Mouse (Mus musculus): ENCODE measurements around the gene Frrs1.
"Not testable (repeated sequence)": the region's sequence is repeated elsewhere in the genome, so short reads cannot be mapped to it uniquely, and the experiment has no call there.

Gene Frrs1

DNA sequence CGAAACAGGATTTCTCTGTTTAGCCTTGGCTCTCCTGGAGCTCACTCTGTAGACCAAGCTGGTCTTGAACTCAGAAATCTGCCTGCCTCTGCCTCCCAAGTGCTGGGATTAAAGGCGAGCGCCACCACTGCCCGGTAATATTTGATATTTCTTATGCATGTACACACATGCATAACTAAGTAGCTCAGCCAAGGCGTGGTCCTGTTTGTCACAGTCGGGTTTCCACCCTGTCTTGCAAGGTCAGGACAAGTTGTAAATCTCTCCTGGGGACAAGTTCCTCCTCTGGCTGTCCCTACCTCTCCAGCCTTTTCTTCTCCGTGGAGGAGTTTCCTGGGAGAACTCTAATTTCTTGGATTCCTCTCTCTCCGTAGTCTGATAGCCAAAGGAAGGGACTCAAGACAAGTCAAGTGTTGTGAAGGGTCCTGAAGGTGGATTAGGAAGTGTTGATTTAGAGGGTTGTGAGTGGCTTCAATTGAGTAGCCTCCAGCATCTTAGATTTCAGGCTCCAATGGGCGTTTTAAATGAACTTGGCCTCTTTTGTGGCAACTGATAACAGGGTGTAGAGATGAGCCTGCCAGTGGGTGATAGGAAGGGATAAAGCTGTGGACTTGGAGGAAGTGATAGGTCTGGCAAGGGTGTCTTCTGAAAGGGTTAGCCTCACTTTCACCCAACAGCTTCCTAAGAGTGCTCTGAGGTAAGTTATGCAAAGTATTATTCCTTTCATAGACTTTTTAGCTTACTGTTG is at the start of gene Frrs1:
Gene Frrs1, plus strand, starts transcription at position 524 of the 745 bp plus-strand sequence.
- no peak for DNase-seq

DNA sequence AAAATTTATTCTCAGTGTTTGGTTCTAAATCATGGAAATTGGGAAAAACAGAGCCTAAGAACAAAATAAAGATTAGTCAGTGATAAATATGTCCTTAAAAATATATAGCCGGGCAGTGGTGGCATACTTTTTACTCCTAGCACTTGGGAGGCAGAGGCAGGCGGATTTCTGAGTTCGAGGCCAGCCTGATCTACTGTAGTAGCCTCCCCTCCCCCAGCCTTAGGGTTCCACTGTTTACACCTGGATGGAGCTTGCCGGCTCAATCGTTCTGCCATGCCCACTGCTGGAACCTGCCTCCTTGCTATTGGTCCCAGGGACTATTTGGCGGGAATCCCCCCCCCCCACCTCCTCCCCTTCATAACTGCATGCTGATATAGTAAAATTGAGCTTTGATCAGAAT is 48.9 kb upstream of the Frrs1 start:
- not testable (repeated sequence) for DNase-seq

DNA sequence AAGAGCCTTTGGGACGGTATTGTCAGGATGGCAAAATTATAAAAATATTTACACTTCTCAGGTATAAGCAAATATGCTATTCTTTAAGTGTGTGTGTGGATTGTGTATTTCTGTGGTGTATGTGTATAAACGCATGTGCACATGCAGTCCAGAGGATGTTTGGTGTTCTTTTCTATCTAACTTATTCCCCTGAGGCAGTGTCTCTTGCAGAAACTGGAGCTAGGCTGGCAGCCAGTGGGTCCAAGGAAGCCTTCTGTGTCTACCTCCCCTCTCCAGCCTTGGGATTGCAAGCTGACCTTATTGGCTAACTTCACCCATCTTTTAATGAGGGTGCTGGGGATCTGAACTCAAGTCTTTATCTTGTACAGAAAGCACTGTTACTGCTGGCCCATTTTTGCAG is 46.3 kb upstream of the Frrs1 start:
- no peak for DNase-seq

DNA sequence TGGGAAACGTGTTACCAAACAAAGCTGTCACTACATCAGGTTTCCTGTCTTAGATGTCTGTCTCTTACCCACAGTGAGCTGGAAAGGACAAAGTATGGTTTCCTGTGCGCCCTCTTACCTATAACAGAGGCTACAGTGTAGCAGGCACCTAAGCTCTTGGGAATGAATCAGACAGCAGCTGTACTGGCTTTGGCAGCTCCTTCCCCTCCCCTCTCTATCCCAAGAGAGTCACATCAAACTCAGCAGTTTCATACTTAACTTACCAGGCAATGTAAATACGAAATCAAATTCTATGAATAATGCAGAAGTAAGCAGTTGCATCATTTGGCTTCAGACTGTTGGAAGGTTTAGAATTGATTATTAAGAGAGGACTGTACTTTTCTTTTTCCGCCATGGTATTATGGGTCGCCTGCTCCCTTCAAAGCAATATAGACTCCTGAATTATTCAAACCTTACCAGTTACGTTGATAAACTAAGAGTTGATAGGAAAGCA is 43.9 kb upstream of the Frrs1 start:
- no peak for DNase-seq

DNA sequence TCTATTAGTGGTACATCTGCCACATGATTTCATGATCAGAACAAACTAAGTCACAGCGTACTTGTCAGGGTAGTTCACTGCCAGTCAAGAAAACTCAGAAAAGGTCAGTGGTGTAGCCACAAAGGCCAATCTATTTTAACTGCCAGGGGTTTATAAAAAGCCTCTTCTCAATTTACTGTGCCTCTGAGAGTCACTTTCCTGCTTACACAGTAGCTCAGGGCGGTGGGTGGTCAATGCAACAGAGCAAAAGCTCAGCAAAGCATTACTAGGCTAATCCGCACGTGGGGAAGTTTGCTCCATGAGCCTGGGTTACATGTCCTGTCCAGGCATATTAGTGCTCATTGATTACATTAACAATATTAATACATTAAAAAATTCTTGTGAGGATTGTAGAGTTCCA is 43.3 kb upstream of the Frrs1 start:
- no peak for DNase-seq

DNA sequence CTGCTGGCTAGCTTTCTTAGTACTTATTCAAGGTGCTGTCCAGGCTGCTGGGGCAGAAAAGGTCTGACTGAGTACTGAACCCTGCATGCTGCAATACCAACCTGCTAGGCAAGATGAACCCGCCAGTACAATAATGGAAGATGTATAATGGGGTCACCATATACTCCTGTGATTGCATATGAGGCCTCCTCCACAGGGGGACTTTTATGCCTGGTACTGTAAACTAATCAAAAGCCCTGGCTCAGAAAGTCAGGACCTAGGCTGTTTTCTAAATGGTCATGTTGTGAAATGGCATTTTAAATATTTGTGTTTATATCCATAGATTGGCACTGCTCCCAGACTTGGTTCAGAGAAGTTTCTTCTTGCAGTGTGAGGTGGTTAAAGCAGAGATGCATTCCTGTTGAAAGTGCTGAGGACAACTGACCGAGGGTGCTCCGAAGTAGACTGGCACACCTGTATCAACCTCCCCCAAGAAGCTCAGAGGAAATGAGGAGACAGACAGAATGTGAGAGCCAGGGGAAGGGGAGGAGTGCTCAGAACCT is 42.5 kb upstream of the Frrs1 start:
- no peak for DNase-seq

DNA sequence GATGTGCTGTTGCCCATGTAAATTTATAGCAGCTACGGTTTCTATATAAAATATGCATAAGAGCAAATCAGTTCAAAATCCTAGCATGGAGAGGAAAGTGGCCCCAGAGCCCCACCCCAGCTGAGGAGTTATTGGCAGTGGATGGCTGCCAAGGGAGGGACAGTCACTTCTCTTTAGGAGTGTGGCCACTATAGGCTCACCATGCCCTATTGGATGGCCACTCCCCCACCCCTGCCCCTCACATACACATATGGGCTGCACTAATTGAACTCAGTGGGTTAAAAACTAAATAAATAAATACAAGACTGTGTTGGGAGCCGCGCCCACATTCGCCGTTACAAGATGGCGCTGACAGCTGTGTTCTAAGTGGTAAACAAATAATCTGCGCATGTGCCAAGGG is 42.0 kb upstream of the Frrs1 start:
- no peak for DNase-seq

DNA sequence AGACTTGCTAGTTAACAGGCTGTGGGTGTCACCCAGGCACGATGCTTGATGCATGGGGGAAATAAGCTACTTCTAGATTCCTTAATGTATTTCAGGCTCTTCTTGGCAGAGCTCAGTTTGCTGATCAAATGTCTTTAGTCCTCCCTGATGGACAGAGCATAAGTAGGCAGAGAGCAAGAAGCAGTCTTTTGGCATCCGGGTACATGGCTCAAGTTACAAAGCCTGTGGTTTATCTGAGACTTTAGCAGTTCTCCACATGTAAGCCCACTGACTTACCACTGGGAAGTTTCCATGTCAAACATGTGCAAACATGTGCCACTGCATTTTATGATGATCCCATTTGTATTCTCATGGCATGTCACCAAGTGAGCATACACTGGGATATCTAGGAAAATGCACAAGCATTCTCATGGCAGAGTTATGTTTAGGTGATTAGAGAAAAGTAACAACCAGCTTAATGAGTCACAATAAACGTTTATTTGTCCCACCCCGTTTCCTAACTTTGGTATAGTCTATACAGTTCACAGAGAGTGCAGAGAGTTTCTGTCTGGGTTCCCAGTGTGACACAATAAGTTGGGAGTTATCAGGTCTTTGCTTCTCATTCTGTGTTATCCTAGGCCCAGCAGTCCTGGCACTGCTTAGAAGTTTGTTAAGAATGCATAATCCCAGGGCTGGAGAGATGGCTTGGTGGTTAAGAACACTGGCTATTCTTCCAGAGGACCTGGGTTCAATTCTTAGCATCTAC is 32.6 kb upstream of the Frrs1 start:
- no peak for DNase-seq

DNA sequence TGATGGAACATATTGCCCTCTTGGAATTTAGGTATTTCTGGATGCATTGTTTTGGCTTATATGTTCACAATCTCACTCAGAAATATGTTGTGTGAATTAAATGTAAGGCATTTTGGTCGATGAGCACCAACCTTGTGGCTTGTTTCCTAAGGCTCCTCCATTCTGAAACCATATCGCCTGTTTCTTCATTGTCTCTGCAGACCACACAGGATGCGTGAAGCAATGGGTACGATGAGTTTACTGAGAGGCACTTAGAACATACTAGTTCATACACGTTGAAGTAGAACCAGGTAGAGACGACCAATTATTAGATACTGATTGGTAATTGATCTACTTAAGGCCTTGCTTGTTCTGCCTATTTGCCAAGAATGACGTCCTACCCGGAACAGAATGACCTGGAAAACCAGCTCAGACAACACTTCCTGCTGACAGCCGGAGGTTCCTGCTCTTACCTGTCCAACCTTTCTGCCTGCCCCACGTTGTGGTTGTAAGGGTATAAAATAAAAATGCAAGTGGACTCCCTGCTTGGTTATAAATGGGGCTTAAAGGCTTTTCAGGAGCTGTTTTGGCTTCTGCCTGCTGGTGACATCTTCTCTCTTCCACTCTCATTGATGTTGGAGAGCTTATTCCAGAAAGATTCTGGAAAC is 29.9 kb upstream of the Frrs1 start:
- no peak for DNase-seq

DNA sequence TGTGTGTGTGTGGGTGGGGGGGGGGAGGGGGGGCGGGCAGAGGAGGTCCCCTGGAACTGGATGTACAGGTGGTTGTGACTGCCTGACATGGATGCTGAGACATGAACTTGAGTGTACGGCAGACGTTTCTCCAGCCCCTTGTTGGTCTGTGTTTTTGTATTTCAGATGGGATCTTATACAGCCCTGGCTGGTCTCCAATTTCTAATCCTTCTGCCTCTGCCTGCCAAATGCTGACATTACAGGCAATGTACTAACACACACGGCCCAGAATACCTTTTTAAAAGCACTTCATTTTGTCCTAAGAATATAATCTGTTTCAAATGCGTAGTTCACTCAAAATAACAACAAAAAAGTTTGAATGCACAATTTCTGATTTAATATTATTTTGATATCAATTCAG is 27.9 kb upstream of the Frrs1 start:
- DNase-seq, result no peak

DNA sequence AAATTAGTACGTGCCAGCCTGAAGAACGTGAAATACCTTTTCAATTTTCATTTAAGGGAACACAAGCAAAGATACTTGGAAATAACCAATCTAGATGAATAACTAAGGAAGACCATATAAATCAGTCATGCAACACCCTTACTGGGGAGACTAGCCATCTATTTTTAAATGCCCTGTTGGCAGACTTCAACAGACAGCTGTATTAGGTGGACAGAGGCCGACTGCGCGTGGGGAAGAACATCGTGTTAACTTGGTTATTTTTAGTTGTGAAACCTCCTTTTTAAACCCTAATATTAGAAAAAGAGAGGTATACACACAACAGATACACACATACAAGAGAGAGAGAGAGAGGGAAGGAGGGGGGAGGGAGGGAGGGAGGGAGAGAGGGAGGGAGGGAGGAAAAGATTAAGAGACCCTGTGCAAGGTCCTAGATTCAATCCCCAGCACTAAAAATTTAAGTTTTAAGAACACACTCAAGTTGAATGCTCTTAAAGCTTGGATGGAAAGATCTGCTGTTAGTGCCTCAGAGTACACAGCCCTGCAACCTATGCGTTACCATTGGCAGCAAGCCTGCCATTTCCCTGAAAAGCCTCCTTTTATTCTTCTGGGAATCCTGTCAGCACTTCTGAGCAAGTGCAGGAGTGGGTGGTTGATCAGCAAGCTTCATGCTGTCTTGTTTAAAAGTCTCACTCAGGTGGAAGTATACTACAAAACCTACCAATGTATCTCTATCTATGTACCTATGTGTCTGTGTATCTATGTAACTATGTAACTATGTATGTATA is 26.5 kb upstream of the Frrs1 start:
- DNase-seq, result no peak

DNA sequence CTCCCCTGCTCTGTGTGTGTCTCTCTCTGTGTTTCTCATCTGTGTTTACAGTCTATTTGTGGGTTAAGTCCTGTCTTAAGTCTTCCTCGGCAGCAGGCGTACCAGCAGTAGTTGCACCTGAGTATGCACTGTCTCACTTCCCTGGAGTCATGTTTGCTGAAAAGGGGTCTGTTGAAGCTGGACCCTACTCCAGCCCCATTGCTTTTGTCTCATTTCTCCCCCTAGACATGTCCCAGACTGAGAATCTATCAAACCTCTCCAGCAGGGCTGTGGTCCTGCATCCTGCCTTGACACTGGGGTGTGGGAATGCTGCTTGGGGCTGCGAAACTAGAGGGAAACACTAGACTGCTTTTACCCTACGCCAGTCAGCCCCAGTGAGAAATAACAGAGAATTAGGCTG is 25.8 kb upstream of the Frrs1 start:
- DNase-seq, result no peak

DNA sequence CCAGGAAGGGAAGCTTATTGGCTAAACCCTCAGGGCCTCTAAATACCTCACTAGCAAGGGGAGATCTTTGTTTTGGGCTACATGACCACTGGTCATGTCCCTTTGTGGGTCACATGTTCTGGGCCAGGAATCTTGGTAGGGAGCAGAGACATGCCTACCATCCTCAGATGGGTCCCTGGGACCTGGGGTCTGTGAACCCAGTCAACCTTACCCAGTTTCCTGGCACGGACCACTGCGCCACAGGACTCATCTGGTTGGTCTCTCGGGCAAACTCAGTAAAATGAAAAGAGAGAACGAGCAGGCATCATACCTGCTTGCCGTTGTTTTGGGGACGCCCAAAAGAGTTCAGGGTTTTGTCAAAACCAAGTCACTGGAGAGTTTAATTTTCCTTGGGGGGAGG is 25.0 kb upstream of the Frrs1 start:
- no peak for DNase-seq

DNA sequence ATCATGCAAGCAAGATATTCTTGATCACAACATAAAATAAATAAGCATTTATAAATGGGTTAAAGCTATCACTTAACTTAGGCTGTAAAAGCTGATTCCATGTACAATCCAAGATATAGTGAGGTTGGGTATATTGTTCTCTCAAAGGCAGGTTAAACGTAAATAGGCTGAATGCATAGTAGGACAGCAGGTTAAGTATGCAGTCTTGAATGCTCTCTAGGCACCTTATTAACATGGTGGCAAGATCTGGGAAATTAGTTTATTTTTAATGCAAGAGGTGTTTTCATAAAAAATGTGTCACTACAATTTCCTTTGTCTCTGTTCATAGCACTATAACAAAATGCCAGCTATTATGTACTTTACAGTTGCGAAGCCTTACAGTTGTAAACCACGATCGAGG is 23.9 kb upstream of the Frrs1 start:
- no peak for DNase-seq

DNA sequence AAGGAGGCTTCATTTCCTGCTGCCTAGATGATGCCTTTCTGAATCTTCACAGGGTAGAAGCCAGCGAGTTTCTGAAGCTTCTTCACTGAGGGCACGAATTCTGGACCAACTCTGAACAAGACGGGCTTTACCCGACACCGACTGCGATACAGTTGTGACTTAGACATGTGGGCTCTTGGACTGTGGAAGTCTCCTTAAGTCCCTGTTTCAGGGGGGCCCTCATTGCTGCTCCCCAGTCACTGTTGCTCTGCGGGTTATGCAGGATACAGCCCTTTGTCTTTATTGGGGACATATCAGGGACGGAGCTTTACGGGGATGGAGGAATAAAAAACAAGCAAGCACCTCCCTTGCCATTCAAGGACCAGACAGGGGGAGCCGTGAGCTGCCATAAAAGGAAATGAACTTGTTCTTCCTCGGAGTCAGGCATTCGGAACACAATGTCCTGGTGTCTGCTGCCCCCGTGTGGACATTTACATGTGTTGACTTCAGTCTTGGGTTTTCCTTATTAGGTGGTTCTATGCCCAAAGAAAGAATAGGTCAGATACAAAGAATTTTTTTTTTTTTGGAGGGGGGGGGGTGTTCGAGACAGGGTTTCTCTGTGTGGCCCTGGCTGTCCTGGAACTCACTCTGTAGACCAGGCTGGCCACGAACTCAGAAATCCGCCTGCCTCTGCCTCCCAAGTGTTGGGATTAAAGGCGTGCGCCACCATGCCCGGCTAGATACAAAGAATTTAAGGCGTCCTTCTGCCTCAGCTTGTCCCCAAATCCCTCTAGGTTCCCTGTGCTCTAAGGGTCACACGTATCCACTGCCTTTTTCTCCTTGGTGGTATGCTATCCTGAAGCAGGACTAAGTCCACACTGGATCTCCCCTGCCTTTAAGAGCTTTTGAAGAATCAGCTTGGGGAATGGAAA is 23.2 kb upstream of the Frrs1 start:
- peak; percentile 92 for DNase-seq

DNA sequence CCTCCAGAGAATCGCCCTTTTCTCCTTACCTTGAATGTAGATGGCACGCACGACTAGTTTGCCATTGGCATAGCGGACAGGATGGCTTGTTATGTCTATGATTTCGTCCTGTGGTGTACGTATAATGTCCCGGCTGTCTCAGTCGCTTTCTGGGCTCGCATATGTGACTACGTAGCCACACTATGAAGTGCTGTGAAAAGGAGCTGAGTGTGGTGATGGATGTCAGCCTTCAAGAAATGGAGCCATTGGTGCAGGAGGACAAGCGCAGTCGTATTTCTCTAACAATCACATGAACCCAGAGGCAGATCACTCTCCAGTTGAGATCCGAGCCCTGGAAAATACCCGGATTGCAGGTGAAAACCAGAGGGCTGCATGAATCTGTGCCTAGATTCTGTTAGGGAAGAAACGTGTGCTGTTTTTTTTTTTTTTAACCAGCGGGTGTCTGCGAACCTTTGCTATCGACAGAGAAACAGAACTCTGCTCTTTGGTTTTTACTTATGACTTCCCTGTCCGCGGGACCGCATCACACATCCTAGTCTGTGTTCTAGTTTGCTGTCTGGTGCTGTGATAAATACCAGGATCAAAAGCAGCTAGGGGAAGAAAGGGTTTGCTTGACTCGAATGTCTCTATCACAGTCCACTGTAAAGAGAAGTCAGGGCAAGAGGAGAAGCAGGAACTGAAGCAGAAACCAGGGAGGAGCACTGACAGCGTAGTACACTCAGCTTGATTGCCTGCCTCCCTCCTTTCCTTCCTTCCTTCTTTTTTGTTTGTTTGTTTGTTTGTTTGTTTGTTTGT is 22.4 kb upstream of the Frrs1 start:
- no peak for DNase-seq

DNA sequence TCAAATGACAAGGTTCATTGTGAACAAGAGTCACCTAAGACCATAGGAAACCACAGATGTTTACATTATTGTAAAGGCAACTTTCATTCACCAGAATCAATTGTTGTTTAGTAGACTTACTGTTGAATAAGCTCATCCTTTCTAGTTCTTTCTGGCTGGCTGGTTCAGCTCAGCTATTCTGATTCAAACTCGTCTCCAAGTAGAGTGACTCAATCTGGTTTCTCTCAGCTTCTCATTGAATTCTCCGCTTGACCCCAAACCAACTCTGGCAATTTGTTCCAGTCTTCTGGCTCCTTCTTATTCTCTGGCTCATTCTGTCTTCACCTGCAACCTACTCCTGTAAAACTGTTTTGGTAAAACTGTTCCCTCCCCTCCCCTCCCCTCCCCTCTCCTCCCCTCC is 18.0 kb upstream of the Frrs1 start:
- no peak for DNase-seq

DNA sequence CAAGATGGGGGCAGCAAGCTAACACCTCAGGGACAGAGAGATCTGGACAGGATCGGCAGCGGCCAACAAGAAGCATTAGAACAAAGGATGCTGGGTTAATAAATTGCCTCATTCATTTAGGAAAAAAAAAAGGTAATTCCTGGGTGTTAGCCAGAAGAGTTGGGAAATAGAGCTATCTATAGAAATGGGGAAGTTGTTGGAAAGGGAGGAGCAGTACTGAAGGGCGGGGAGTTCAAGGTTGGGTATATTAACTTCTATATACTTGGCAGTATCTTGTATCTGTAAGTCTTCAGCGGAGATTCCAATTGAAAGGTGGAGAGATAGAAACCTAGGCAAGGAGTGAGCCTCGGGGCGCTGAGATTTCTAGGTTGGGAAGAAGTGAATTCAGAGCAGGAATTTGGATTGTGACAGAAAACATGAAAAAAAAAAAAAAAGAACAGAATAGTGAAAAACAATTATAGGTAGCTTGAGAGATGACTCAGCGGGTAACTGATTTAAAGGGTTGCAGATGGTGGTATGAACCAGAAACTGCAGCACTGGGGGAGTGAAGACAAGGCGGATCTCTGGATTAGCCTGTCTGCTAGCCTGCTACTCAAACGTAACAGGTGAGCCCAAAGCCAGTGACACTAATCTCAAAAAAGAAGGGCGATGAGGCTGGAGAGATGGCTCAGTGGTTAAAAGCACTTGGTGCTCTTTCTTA is 14.2 kb upstream of the Frrs1 start:
- no peak for DNase-seq

DNA sequence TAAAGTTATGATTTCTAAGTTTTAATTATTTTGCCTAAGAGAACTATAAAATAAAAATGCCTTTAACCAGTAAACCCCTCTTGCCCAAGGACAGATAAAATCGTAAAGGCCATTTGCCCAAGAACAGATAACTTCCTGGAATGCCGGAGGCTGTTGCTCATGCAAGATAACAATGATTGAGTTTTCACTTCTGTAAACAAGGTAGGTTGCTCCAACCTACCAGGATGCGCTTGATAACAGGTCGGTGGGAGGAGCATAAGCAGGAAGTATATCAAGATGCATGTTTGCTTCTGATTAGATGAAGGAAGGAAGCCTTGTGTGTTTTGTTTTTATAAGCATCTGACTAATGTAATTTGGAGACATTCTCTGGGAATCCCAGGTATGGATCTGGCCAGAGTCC is 13.2 kb upstream of the Frrs1 start:
- no peak for DNase-seq

DNA sequence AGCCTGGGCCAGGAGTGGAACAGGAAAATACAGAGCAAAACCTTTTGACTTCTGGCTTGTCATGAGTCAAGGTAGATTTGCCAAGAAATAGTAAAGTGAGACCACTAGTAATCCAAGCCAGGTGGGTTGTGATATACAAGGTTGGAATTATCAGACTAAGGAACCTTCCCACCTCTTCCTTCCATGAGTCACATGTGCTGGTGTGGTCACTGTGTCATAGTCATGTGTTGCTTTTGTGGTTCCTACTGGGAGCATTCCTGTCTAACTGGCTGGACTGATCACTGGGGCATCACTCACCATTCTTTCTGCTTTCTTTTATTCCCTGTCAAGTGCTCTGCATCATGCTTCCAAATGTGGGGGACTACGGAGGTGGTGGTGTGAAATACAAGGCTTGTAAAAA is 11.2 kb upstream of the Frrs1 start:
- DNase-seq, result no peak

Measured in right cerebral cortex, postnatal 14 days (tissue).